ENCODE assay signal across 11 mouse cellular contexts in genomic region chr16:76454741-76455465, GRCm38 (mm10).
A peak's percentile ranks its signal among the peaks of the same experiment; 100 is the strongest.
DNase-seq lines count a peak whose midpoint lies in the region; ATAC-seq lines count a peak whose summit lies in the region.
"Had no signal": no experiment of that assay in that cellular context is flagged by ENCODE, and none has a peak within 500 bp of the region (broad histone marks: within the 10 kb centered on the region; RNA-seq: fewer than 3 reads in every experiment).

No protein-coding gene starts in this region.

- peak; percentile 46 to 67 for DNase-seq in adrenal gland, adult (ENCODE audit: inconsistent age in 2 of 2, low spot score in 1 of 2)
- DNase-seq in adrenal gland, adult 8-10 months: no peak
- DNase-seq in urinary bladder, adult 18-20 months (ENCODE audit: low spot score in 2 of 2): peak; percentile 43 to 66
- DNase-seq in urinary bladder, postnatal 4 days (ENCODE audit: low spot score in 2 of 2): no peak
- no peak for DNase-seq in Muller cell, postnatal 12 days (ENCODE audit: inconsistent ontology term)
- no peak for DNase-seq in midbrain, embryonic 11.5 days (ENCODE audit: low spot score, missing footprints)
- DNase-seq: cerebellum, adult 8-10 months had no signal

- H3K27me3 ChIP-seq in liver, embryonic 15.5 days: no peaks in the 10 kb centered on the region
- H3K27me3 ChIP-seq in midbrain, embryonic 11.5 days (ENCODE audit: control insufficient read depth, insufficient read depth, low read length): peaks cover 6% of the 10 kb centered on the region; the same call in 1 of the 2 replicates

- no peaks in the 10 kb centered on the region for H3K9me3 ChIP-seq in liver, embryonic 15.5 days (replicated peaks)
- peaks cover 4% of the 10 kb centered on the region for H3K9me3 ChIP-seq in midbrain, embryonic 11.5 days (ENCODE audit: control insufficient read depth, low read length)

- H3K27ac ChIP-seq in liver, embryonic 15.5 days (replicated peaks): peak overlapping the region; percentile 21
- no peak overlapping the region for H3K27ac ChIP-seq in midbrain, embryonic 11.5 days (ENCODE audit: low read depth, low read length)
- H3K27ac ChIP-seq: left cerebral cortex, adult 2 months; midbrain, embryonic 12.5 days had no signal

- 75% methylated on average over 17 of the region's 17 CpGs for WGBS in liver, embryonic 15.5 days (ENCODE audit: insufficient replicate concordance)
- WGBS in midbrain, embryonic 11.5 days: 73% methylated on average over 17 of the region's 17 CpGs

- H3K4me1 ChIP-seq in liver, embryonic 15.5 days (replicated peaks): peaks cover 52% of the 10 kb centered on the region
- peaks cover 12% of the 10 kb centered on the region for H3K4me1 ChIP-seq in midbrain, embryonic 11.5 days (ENCODE audit: control insufficient read depth, insufficient read depth, low read length)

- H3K9ac ChIP-seq in liver, embryonic 15.5 days: no peak overlapping the region
- H3K9ac ChIP-seq in midbrain, embryonic 11.5 days (ENCODE audit: low read length): no peak overlapping the region
- H3K9ac ChIP-seq: midbrain, embryonic 12.5 days had no signal

- no peak for ATAC-seq in liver, embryonic 15.5 days (ENCODE audit: insufficient read depth)
- ATAC-seq in CD4-positive, CD25-positive, alpha-beta regulatory T cell, adult 4 months: no peak
- no peak for ATAC-seq in midbrain, embryonic 11.5 days (ENCODE audit: low FRiP score)

- no peak overlapping the region for H3K4me2 ChIP-seq in liver, embryonic 15.5 days
- no peak overlapping the region for H3K4me2 ChIP-seq in midbrain, embryonic 11.5 days
- H3K4me2 ChIP-seq: midbrain, embryonic 12.5 days had no signal

- no peaks in the 10 kb centered on the region for H3K36me3 ChIP-seq in liver, embryonic 15.5 days (replicated peaks)
- no peaks in the 10 kb centered on the region for H3K36me3 ChIP-seq in midbrain, embryonic 11.5 days (ENCODE audit: control insufficient read depth, insufficient read depth, low read length)
- H3K36me3 ChIP-seq: midbrain, embryonic 12.5 days had no signal

- no peak overlapping the region for H3K4me3 ChIP-seq in liver, embryonic 15.5 days (replicated peaks)
- H3K4me3 ChIP-seq in midbrain, embryonic 11.5 days (ENCODE audit: low read depth, low read length): no peak overlapping the region
- H3K4me3 ChIP-seq: left cerebral cortex, adult 2 months; midbrain, embryonic 12.5 days had no signal

Comparison
In these comparisons a context has a peak if more than half of its experiments do, and no peak if none do; other contexts are left out.
1. DNase-seq: peak in adrenal gland, adult (2 of 2) and urinary bladder, adult 18-20 months (2 of 2); none in adrenal gland, adult 8-10 months (single experiment), urinary bladder, postnatal 4 days (0 of 2), Muller cell, postnatal 12 days (single experiment) and midbrain, embryonic 11.5 days (single experiment).